Mouse (Mus musculus) CH12.LX (cell line): Measurements from ENCODE around the gene 4921524J17Rik. TPM values are rescaled to one million over a fixed set of nuclear protein-coding genes. Genes with fewer than 3 reads are reported as not detected.

Experiments
- DNase-seq: peaks from one replicate; pipeline ENCODE4 v3.0.0-alpha.2; 2013; ENCODE audit errors: extremely low read depth
- H3K27ac ChIP-seq: 2 replicates; pipeline ENCODE4 v1.5.1; 2012; ENCODE audit warnings: low read depth, mild to moderate bottlenecking, control low read depth, moderate library complexity; ENCODE audit not compliant: insufficient read depth
- H3K27me3 ChIP-seq: replicated peaks from 2 replicates; pipeline ENCODE3; 2012; ENCODE audit warnings: inconsistent platforms
- H3K36me3 ChIP-seq, 2 experiments: replicated peaks in 1 of 2; 2 replicates each; pipeline versions ENCODE3 to v1.6.1; 2012; ENCODE audit warnings: inconsistent platforms in 1 of 2, low read length in 1 of 2, mild to moderate bottlenecking in 1 of 2, mixed read lengths in 1 of 2, moderate library complexity in 1 of 2; ENCODE audit not compliant: control insufficient read depth in 1 of 2, insufficient read depth in 1 of 2
- H3K4me1 ChIP-seq, 2 experiments: 2 replicates each; pipeline ENCODE4 v1.6.1; 2012; ENCODE audit warnings: inconsistent platforms in 1 of 2, moderate library complexity in 1 of 2; ENCODE audit not compliant: insufficient read depth in 2 of 2, control insufficient read depth in 1 of 2
- H3K4me2 ChIP-seq: 2 replicates; pipeline ENCODE4 v1.6.1; 2012; ENCODE audit warnings: low read depth, mild to moderate bottlenecking, control low read depth; ENCODE audit not compliant: poor library complexity, insufficient read depth, severe bottlenecking
- H3K4me3 ChIP-seq, 3 experiments: fragments of 150-350 bp in 1 of 3; sonication (generic) in 1 of 3; replicated peaks in 1 of 3; 2 replicates each; pipeline versions ENCODE3 to v1.5.1; 2011 to 2012; ENCODE audit warnings: low read depth in 2 of 3, low read length in 2 of 3, mild to moderate bottlenecking in 2 of 3, moderate library complexity in 2 of 3, control low read depth in 1 of 3, improper control_type of control experiment in 1 of 3, inconsistent platforms in 1 of 3, mixed read lengths in 1 of 3; ENCODE audit not compliant: poor library complexity in 1 of 3
- H3K79me2 ChIP-seq: replicated peaks from 2 replicates; pipeline ENCODE4 v1.6.1; 2012; ENCODE audit warnings: mild to moderate bottlenecking, moderate library complexity; ENCODE audit not compliant: control insufficient read depth, poor library complexity, insufficient read depth, severe bottlenecking; ENCODE audit errors: extremely low read depth
- H3K9ac ChIP-seq: 2 replicates; pipeline ENCODE4 v1.6.1; 2012; ENCODE audit warnings: low read depth, mild to moderate bottlenecking, control low read depth, moderate library complexity; ENCODE audit not compliant: insufficient read depth
- H3K9me3 ChIP-seq: replicated peaks from 2 replicates; pipeline ENCODE3; 2012; ENCODE audit warnings: low read length, inconsistent platforms, mixed read lengths
- BHLHE40 ChIP-seq: IDR thresholded peaks from 2 replicates; pipeline ENCODE4 v1.6.1; 2011; ENCODE audit warnings: mild to moderate bottlenecking, low read depth, low read length, improper control_type of control experiment
- ELF1 ChIP-seq: IDR thresholded peaks from 2 replicates; pipeline ENCODE4 v1.6.1; 2014; ENCODE audit warnings: low read depth, mild to moderate bottlenecking, inconsistent platforms, low read length, improper control_type of control experiment
- MAX ChIP-seq: IDR thresholded peaks from 2 replicates; pipeline ENCODE4 v1.6.1; 2011; ENCODE audit warnings: low read length, improper control_type of control experiment
- MEF2A ChIP-seq: IDR thresholded peaks from 2 replicates; pipeline ENCODE4 v1.6.1; 2014; ENCODE audit warnings: low read depth, mild to moderate bottlenecking, inconsistent platforms, low read length, improper control_type of control experiment, borderline replicate concordance
- RAD21 ChIP-seq: IDR thresholded peaks from 2 replicates; pipeline ENCODE4 v1.6.1; 2011; ENCODE audit warnings: low read depth, mild to moderate bottlenecking, low read length, improper control_type of control experiment, moderate library complexity
- SMC3 ChIP-seq: IDR thresholded peaks from 2 replicates; pipeline ENCODE4 v1.6.1; 2011; ENCODE audit warnings: low read depth, low read length, improper control_type of control experiment
- USF2 ChIP-seq: conservative IDR thresholded peaks from 2 replicates; pipeline ENCODE4 v1.6.1; 2011; ENCODE audit warnings: low read depth, low read length, improper control_type of control experiment
- ZC3H11A ChIP-seq: IDR thresholded peaks from 2 replicates; pipeline ENCODE4 v1.6.1; 2012; ENCODE audit warnings: low read depth, mild to moderate bottlenecking, inconsistent platforms, low read length, improper control_type of control experiment
- ZMIZ1 ChIP-seq: IDR thresholded peaks from 2 replicates; pipeline ENCODE4 v1.6.1; 2012; ENCODE audit warnings: low read depth, mild to moderate bottlenecking, inconsistent platforms, low read length, improper control_type of control experiment
- ZNF384 ChIP-seq: IDR thresholded peaks from 2 replicates; pipeline ENCODE4 v1.6.1; 2012; ENCODE audit warnings: low read depth, low read length, improper control_type of control experiment, inconsistent platforms
- dilution Hi-C: fragments of 300-500 bp; cut with MboI; formaldehyde crosslinking; loops from 2 replicates; pipeline ENCODE4 v1.14.3; 2020; ENCODE audit warnings: low sequenced_read_pairs; ENCODE audit not compliant: extremely low pct_unique_long_range_greater_than_20kb, extremely low pct_ligation_motif_present
- in situ Hi-C: fragments of 300-500 bp; cut with MboI; formaldehyde crosslinking; loops from 3 replicates; pipeline ENCODE4 v1.14.3; 2019; ENCODE audit warnings: low sequenced_read_pairs, low pct_ligation_motif_present, low pct_unique_long_range_greater_than_20kb, mixed read lengths
- polyA plus RNA-seq: library from polyadenylated mRNA; unstranded; fragments of >175 nt; gene quantifications from 2 replicates; pipeline ENCODE4 v1.2.1, GENCODE M21; 2012; ENCODE audit warnings: low read depth; ENCODE audit not compliant: insufficient read length
- total RNA-seq, 2 experiments: library from RNA; depleted of rRNA; stranded (reverse); fragments of 300-350 nt in 1 of 2; fragments of >200 nt in 1 of 2; gene quantifications; 2 replicates each; pipeline ENCODE4 v1.2.3; 2012 to 2014

Gene 4921524J17Rik
- total and polyA plus RNA-seq, 3 experiments, result 10.3 to 28.8 (median 25.1) TPM

DNA sequence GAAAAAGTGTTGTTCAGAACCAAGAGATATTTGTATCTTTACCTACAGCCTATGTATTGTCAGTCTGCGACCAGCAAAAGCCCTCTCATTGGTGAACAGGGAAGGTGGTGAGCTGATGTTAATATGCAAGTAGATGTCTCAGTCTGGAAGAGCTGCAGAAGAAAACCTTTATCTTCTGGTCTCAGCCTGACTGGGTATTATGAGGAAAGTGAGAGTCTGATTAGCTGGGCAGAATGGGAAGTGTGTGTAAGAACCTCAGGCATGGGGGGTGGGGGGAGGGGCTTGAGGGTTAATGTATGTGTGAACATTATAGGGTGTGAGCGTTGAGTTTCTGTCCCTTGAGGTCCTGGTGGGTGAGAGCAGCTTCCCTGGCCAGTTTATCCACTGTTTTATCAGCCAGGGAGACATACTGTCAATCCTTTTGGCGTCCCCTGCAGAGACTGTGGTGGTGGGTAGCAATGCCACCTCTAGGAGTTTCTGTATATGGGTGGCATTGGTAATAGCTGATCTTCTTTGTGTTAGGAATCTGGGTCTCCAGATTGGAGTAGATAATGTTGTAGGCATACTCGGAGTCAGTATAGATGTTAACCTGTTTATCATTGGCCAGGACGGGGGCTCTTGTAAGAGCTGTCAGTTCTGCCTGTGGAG, 36.1 kb downstream of the 4921524J17Rik start:
- H3K79me2 ChIP-seq, result no peaks in the 10 kb centered on the region
- no peak for DNase-seq
- no peaks in the 10 kb centered on the region for H3K9me3 ChIP-seq
- no peak overlapping the region for H3K27ac ChIP-seq
- TF ChIP-seq ELF1 (no peak), BHLHE40 (no peak), RAD21 (no peak)
- H3K36me3 ChIP-seq, result no peaks in the 10 kb centered on the region
- H3K4me1 ChIP-seq, result no peaks in the 10 kb centered on the region
- H3K9ac ChIP-seq, result no peak overlapping the region
- dilution Hi-C loops, result no loop called here
- in situ Hi-C loops, result no loop called here
- H3K4me2 ChIP-seq, result no peak overlapping the region
- no peak overlapping the region for H3K4me3 ChIP-seq
- no peaks in the 10 kb centered on the region for H3K27me3 ChIP-seq

GRCm38 (mm10) chr8:85395681-85396431, 36.8 kb downstream of the 4921524J17Rik start:
- H3K9me3 ChIP-seq, result no peaks in the 10 kb centered on the region
- dilution Hi-C loops, result no loop called here
- no peak overlapping the region for H3K4me3 ChIP-seq
- in situ Hi-C loops, result no loop called here
- no peaks in the 10 kb centered on the region for H3K79me2 ChIP-seq
- H3K4me1 ChIP-seq, result no peaks in the 10 kb centered on the region
- H3K27ac ChIP-seq, result no peak overlapping the region
- H3K27me3 ChIP-seq, result no peaks in the 10 kb centered on the region
- H3K36me3 ChIP-seq, result no peaks in the 10 kb centered on the region
- no peak for DNase-seq
- H3K4me2 ChIP-seq, result no peak overlapping the region
- TF ChIP-seq ZC3H11A (no peak), ZNF384 (no peak), ZMIZ1 (no peak), ELF1 (no peak), RAD21 (no peak)
- TF ChIP-seq, all 38 proteins: peak for 0
- H3K9ac ChIP-seq, result no peak overlapping the region

DNA sequence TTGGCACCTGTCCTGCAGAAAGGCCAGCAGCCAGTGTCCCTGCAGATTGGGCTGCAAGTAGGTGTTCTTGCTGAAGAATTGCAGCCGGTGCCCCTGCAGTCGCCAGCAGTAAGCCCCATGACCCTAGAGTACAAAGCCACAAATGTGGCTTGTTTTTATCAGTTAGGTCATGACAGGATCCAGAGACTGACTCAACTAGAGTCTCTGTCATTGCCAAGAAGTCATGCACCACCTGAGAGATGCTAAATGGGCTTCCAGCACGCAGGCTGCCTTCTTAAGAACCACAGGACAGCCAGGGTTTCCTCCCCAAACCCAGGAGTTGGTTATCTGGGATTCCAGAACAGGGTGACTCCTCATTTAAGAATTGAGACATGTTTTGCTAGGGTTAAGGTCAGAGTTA, 37.6 kb downstream of the 4921524J17Rik start:
- H3K36me3 ChIP-seq, result no peaks in the 10 kb centered on the region
- no peak overlapping the region for H3K9ac ChIP-seq
- H3K27me3 ChIP-seq, result no peaks in the 10 kb centered on the region
- in situ Hi-C loops, result no loop called here
- no peaks in the 10 kb centered on the region for H3K4me1 ChIP-seq
- no peak overlapping the region for H3K4me2 ChIP-seq
- no peak overlapping the region for H3K4me3 ChIP-seq
- H3K9me3 ChIP-seq, result no peaks in the 10 kb centered on the region
- dilution Hi-C loops, result no loop called here
- no peak for TF ChIP-seq MAX
- no peak for TF ChIP-seq MEF2A
- no peak for TF ChIP-seq USF2
- TF ChIP-seq SMC3, result no peak
- no peak overlapping the region for H3K27ac ChIP-seq
- no peaks in the 10 kb centered on the region for H3K79me2 ChIP-seq
- no peak for DNase-seq
